Mouse (Mus musculus) embryo, embryonic 10.5 days (tissue): ENCODE data around the gene Cdc42bpa.

Experiments used
- DNase-seq: peaks from one replicate; pipeline ENCODE4 v3.0.0-alpha.2; 2015; ENCODE audit warnings: low spot score

Cdc42bpa gene

GRCm38 (mm10) chr1:180166533-180166932 is 206.3 kb downstream of the Cdc42bpa start:
- DNase-seq: no peak

GRCm38 (mm10) chr1:180168294-180168693 is 208.0 kb downstream of the Cdc42bpa start:
- no peak for DNase-seq

- no peak for DNase-seq
Observed at GRCm38 (mm10) chr1:180169161-180169560, 208.9 kb downstream of the Cdc42bpa start.

GRCm38 (mm10) chr1:180170071-180170470 is 209.8 kb downstream of the Cdc42bpa start:
- DNase-seq: no peak

- DNase-seq: no peak
Observed at GRCm38 (mm10) chr1:180171883-180172282, 211.6 kb downstream of the Cdc42bpa start.

- DNase-seq: no peak
Observed at GRCm38 (mm10) chr1:180172600-180172999, 212.3 kb downstream of the Cdc42bpa start.

GRCm38 (mm10) chr1:180173017-180173416 is 212.7 kb downstream of the Cdc42bpa start:
- no peak for DNase-seq

GRCm38 (mm10) chr1:180174718-180175117 is 214.4 kb downstream of the Cdc42bpa start:
- DNase-seq: no peak

- DNase-seq: peak; percentile 72
Observed at GRCm38 (mm10) chr1:180175167-180175566, 214.9 kb downstream of the Cdc42bpa start.

- DNase-seq: no peak
Observed at GRCm38 (mm10) chr1:180175635-180176034, 215.4 kb downstream of the Cdc42bpa start.

GRCm38 (mm10) chr1:180176784-180177183 is 216.5 kb downstream of the Cdc42bpa start:
- no peak for DNase-seq

- no peak for DNase-seq
Observed at GRCm38 (mm10) chr1:180178340-180178739, 218.1 kb downstream of the Cdc42bpa start.

- no peak for DNase-seq
Observed at GRCm38 (mm10) chr1:180179100-180179499, 218.8 kb downstream of the Cdc42bpa start.

GRCm38 (mm10) chr1:180179840-180180239 is 219.6 kb downstream of the Cdc42bpa start:
- no peak for DNase-seq

- DNase-seq: no peak
Observed at GRCm38 (mm10) chr1:180181304-180181965, 221.2 kb downstream of the Cdc42bpa start.

GRCm38 (mm10) chr1:180181966-180182319 is 221.7 kb downstream of the Cdc42bpa start:
- DNase-seq: no peak

- DNase-seq: no peak
Observed at GRCm38 (mm10) chr1:180182731-180183130, 222.5 kb downstream of the Cdc42bpa start.

- DNase-seq: no peak
Observed at GRCm38 (mm10) chr1:180183525-180184159, 223.4 kb downstream of the Cdc42bpa start.

GRCm38 (mm10) chr1:180184768-180185167 is 224.5 kb downstream of the Cdc42bpa start:
- DNase-seq: no peak

- no peak for DNase-seq
Observed at GRCm38 (mm10) chr1:180185877-180186276, 225.6 kb downstream of the Cdc42bpa start.

GRCm38 (mm10) chr1:180186371-180186770 is 226.1 kb downstream of the Cdc42bpa start:
- no peak for DNase-seq

- no peak for DNase-seq
Observed at GRCm38 (mm10) chr1:180188951-180189350, 228.7 kb downstream of the Cdc42bpa start.

GRCm38 (mm10) chr1:180191112-180191511 is 230.8 kb downstream of the Cdc42bpa start:
- DNase-seq: no peak
